Mouse (Mus musculus): ENCODE measurements around the gene Mgat4d.

DNA sequence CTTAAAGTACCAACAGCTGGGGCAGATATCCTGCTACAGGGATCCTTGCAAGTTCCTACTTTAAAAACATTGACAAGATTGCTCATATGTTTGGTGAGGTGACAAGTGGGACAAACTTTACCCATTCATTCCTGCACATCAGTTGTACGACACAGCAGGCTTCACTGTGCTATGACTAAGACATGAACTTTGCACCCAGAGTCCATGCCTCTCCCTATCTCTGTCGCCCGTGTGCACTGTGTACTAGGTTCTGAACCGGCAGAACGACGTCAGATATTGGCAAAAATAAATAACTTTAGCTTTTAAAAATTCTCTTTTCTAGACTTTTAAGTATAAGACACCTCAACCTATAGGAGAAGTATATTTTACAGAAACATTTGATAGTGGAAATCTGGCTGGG is 48.4 kb downstream of the Mgat4d start:
- TF ChIP-seq CTCF (IDR thresholded peaks at IDR 0.05) (no peak), EP300 (IDR thresholded peaks at IDR 0.05) (no peak)

All from lung, postnatal 0 days (tissue).